Mouse (Mus musculus) gonadal fat pad, adult 2 months (tissue): Measurements from ENCODE around the gene Nr2f2. TPM values are rescaled to one million over a fixed set of nuclear protein-coding genes. Genes with fewer than 3 reads are reported as not detected.

Experiments
- DNase-seq: peaks from one replicate; pipeline ENCODE4 v3.0.0-alpha.2; 2012; ENCODE audit warnings: low read depth
- polyA plus RNA-seq: library from polyadenylated mRNA; depleted of rRNA; stranded (reverse); fragments of >200 nt; gene quantifications from 2 replicates; pipeline ENCODE4 v1.2.3, GENCODE M21; 2012; rRNA removed

The Nr2f2 gene
- 113 and 116 TPM in 2 replicates for polyA plus RNA-seq

DNA sequence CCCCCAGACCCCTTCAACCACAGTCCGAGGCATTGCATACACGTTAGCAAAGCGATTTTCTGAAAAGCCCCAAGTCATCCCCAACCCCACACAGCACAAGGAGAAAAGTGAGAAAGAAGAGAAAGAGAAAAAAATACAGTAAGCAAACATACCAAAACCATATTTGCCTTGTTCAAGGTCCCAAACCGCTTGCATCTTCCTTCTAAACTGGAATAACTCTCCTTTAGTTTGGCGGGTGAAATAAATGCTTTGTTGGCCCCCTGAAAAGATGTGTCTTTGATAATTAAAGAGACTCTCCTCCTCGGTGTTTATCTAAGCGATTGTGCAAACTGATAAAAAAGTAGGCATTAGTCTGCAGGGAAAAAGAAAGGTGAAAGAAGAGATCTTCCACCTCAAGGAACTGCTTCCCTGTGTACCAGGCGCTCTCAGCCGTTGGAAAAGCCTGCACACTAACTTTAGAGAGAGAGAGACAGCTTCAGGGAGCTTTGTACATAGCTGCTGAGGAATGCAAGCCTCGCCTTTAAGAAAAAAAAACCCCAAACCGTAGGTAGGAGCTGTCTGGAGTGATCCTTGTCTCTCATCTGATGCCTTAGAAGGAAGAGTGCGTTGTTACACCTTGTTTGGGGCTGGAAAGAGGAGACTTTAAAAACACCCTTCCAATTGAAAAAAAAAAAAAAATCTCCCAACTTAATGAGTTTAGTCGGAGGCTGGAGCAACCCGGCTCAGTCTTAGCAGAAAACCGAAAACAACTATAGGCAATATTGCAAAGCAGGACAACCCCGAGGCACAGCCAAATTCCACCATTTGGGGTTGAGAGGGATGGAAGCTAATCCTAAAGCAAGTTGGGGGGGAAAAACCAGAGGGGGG lies at the start of gene Nr2f2:
Gene Nr2f2, minus strand, starts transcription at position 795 of the 867 bp plus-strand sequence.
- DNase-seq = no peak

DNA sequence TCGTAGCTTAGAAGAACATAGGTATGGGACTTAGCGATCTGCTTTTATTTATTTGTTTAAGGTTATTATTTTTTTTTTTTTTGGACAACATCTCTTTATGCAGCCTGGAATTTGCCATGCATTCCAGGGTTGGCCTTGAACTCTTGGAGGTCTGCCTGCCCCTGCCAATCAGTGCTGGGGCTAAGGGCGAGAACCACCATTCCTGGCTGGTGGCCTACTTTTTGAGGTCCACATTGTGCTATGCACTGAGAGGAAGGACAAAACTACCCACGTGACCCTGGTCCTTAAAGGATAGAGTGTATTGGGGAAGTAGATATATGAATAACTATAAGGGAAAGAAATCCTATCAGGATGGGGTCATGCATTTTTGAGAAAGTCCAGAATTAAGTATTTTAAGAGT lies 47.9 kb upstream of the Nr2f2 start:
- DNase-seq = no peak

DNA sequence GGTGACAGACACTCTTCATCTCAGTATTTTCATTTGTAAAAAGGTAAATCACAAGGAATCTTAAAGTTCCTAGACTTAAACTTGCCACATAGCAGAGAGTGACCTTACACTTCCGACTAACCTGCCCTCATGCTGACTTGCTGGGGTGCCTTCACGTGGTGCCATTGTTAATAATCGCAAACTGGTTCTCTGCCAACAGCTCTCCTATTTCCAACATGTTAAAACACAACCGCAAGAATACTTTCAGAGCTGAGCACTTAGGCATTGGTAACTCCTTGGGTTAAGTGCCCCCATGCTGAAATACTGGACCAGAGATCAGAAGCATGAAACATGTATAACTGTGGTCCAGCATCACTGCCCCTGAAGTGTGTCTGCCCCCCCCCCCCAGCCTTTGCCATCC lies 47.1 kb upstream of the Nr2f2 start:
- no peak for DNase-seq

DNA sequence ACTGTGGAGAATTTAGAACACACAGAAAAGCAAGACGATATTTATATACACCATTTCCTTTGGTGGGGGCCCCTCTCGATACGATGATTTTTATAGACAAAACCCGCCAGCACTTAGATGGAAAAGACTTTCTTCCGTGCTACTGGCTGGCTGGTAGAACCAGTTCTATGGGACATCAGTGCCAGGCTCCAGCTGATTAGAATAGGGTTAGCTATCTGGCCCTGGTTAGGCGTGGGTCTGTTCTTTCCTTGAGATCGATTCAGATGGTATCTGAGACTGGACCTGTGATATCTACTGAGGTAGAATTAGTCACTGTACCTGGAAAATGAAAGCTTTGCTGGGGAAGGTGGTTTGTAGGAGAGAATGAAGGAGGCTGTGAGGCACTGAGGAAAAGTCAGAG lies 46.4 kb upstream of the Nr2f2 start:
- DNase-seq = no peak

DNA sequence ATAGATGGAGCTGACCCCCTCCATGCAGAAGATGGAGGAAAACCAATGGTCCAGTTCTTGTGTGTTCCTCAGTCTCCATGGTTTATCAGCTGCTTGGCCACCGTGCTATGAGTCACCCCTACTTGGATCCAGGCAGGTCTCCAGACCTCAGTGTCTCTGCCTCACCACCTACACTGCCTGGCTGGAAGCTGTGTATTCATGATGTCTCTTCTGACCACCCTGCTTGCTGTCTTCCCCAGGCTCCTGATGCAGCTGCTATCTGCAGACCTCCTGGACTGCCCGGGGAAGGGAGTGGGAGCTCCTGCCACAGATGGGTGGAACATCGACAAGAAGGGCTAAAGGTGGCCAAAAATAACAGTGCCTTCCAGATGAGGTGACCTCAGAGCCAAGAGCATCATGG lies 43.8 kb upstream of the Nr2f2 start:
- DNase-seq = no peak

DNA sequence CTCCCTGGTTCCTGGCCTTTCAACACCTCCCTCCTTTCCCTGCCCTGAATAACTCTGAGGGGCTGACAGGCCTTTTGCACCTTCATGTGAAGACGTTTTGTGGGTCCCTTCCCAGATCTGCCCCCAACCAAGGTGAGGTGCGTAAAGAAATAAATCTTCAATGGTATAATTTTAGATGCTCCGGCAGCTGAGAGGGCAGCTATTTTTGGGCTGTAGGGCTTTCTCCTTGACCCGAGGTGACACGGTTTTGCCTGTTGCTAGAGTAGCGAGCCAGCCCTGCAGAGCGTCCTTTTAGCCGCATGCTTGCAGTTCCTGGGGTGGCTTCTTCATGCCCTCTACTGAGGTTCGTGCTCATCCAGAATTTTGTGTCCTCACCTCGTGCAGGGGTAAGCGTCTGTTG lies 43.4 kb upstream of the Nr2f2 start:
- DNase-seq = no peak

DNA sequence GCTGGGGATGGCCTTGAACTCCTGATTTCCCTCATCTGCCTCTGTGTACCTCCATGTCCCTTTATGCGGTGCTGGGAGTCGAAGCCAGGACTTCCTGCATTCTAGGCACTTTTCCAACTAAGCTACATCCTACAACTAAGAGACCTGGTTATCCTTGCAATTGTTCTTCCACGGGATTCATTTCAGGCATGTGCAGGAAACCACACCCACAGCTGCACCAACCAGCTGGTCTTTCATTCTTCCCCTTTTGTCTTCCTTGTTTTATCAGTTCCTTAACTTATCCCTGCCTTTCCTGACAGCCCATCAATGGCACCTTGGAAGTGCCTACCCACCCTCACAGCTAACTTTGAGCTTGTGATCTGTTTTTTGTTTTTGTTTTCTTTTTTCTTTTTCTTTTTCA lies 42.3 kb upstream of the Nr2f2 start:
- DNase-seq = no peak

DNA sequence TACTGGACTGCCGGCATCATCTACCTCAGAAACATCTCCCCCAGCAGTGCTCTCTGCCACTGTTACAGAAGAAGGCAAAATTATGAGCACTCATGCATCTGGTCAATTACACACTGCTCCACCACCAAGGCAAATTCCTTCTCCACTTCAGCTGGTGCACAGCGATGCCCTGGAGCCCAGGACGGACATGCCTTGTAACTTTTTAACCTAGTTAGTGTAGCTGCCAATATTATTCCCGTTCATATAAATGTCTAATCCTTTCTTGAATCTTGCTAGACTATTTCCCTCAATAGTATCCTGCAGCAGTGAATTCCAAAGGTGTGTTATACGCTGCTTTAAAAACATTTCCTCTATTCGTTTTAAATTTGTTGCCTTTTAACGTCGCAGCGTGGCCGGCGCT lies 40.6 kb upstream of the Nr2f2 start:
- DNase-seq = no peak

DNA sequence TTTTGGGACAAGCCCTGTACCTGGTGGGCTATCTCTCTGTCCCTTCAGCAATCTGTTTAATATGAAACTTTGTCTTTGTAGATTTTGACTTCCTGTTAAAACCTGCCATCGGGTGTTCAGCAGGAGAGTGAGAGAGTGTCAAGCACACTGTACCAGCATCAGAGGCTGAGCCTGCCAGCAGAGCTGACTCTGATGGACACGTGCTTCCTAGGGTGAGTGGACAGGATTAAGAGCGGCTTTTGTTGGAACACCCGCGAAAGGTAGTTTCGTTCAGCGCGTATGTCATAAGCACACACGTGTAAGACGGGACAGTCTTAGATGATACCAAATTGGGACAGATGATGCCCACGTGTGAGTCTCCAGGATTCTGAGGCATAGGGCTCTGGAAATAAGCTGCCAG lies 40.0 kb upstream of the Nr2f2 start:
- DNase-seq = no peak

DNA sequence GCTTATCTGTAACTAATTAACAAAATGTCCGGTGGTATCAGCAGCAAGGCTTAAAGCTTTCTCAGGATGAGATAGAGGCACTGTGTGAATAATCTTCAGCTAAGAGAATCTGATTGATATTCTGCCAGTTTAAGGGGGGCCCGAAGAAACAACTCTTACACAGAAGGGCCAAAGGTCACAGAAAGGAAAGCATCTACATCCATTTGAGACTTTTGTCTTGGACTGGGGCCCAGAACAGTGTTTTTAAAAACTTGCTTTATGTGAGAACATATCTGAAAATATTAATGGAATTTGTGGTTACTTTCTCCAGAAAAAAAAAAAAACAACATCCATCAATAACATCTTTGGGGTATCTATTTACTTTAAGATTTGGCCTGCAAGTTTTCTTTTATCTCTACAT lies 38.9 kb upstream of the Nr2f2 start:
- DNase-seq = no peak

DNA sequence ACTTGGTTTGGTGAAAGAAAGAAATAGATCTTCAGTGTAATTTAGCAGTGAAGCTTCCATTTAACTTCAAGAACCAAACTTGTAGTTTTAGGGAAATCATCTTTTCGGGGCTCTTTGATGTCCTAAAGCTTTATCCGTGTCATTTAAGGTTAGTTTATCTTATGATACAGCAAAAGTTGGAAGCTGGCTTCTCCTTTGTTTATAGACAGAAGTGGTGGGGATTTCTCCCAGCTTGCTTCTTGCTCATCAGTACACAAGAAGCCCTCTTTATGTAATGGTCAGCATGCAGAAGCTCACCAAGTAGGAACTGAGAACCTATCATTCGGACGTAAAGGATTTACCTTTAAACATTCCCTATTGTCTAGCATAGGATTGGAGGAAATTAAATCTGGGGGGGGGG lies 16.3 kb upstream of the Nr2f2 start:
- DNase-seq = no peak

DNA sequence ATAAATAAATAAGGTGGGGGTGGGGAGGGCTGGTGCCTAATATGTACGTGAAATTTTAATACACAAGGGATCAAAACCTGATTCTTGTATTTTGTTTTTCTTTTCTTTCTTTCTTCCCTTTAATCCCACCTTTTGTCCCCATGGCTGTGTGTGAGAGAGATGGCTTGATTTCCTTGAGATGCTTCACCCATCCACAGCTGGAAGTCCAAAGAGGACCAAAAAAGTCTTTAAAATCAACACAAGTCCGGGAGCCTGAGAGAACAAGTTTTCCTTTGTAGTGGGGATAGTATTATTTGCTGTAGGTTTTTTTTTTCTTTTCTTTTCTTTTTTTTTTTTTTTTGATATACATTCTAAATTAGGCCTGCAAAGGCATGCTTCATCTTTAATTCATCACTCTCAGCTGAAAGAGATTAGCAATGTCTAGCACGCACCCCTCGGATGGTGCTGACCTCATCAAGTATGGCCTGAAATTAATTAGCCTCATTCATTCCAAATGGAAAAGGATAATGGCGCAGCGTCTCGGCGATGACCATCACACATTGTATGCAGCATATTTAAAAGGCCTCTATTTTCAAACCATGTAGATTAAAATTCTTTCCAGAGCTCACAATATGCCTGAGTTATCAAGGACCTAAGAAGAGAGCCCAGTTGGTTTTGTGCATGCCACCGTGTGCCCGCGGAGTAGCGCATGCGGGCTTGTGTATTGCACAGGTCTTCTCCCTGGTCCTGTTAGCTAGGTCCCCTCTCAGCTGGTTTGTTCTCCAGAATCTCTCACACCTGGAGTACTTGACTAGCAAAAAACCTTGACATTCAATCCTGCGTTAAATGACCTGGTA lies 15.1 kb upstream of the Nr2f2 start:
- no peak for DNase-seq

DNA sequence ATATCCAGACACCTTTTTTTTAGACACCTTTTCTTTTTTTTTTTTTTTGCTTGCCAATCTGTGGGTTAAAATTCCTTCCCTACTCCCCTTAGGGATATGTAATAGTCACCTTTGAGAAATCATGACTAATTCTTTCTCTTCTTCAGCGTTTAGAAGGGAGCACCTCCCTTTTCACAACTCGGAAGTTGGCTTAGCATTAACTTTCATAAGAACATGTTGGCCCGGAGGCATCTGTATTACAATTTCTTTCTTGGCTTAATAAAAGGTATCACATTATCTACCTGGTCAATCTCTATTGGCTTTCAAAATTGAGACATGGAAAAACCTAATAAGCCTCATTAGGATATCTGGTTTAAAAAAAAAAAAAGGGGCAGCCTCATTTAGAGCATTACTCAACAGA lies 14.4 kb upstream of the Nr2f2 start:
- DNase-seq = peak; percentile 84

DNA sequence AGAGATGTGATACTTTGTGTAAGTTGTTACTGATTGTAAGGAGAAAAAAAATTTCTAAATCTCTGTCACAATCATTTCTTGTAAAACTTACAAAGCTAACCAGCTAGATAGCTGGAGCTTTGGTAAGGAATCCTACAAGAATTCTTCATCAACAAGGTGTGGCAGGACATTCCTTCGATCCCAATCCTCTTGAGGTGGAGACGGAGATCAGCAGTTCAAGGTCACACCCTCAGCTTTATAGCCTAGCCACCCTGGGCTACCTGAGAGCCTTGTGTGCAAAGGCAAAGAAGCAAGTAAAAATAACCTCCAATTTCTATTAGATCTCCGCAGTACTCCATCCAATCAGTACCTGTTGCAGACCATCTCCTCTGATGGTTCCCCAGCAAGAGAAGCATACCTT lies 13.7 kb upstream of the Nr2f2 start:
- DNase-seq = no peak

DNA sequence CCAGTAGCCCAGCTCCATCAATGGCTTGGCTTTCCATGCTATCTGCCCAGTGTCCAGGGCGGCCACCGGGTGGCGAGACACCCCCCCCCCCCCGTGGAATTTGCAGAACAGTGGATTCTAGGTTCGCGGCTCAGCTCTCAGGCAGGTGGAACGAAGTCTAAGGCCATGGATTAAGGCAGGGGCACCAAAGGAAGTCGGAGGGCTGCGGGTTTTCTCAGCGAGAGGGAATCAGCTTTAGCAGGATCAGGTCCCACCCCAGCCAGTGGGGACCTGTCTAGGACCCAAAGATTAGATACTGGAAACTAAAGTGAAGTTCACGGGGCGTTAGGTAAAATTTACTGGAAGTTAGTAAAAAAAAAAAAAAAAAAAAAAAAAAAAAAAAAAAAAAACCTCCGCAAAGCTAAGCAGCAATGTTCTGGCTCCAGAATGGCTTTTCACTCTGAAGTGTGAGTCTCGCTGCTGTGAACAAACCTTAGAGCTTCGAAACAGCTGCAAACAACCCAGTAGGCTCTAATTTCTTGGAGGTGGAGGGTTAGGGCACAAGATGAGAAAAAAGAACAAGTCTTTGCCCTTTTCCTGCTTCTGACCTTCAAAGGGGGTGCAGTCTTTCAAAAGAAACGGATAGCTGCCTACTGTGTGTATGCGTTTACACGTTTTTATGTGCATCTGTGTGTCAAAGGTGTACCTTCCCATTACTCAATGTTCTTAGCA lies 4.2 kb upstream of the Nr2f2 start:
- DNase-seq = no peak

DNA sequence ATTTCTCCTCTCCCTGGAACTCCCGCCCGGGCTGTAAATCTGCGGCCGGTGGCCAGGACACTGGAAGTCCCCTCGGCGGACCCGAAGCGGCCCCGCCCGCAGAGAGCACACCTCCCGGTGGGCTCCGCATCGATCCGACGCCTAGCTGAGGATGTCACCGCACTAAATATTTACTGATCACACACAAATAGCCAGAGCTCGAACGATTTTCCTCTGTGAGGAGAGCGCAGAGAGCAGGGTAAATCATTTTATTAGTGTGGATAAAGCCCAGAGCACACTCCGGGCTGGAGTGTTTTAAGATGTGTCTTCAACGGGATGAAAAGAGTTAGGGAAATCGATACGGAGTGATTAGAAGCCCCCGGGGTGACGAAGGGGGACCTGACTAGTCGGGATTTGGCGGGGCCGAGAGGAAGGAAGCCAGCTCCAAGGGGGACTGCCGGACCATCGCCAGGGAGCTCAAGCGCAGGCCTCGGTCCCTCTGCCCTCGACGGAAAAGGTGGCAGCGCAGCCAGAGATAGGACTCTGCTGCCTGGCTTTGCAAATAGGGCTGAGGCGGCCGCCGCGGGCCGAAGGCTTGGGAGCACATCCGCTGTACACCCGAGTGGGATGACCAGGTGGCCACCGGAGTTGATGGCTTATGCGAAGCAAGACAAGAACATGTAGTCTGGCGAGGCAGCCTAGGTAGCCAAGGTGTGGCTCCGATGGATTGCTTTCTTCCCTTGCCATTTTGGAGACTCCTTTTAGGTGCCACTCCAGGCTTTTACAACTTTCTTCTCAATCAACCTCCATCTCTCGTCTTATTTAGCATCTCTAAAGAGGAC lies 3.4 kb upstream of the Nr2f2 start:
- no peak for DNase-seq

DNA sequence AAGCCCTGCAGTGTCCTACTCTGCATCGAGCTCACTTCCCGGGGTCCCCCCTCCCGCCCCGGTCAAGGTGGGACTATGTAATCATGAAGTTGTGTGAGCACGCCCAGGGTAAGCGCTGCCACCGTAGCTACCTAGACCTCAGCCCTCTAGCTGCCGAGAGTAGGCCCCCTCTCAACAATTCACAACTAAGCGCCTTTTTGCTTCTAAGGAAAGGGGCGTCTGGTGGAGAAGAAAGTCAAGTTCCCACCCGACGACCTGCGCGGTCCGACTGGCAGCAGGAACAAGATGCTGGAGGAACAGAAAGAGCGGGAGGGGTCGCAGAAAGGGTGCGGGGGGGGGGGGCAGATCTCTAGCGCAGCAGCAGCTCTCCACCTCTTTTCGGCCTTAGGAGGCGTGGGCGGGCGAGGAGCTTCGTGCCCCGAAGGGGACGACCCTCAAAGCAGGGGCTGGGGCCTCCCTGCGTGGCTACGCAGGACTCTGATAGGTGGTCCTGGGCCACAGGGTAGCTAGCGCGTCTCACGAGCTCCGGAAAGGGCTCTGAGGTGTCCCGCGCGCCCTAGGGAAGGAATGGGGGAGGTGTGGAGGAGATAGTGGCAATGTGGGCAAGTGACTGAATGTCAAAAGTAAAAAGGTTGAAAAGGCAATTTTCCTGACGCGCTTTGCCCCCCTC lies 2.7 kb upstream of the Nr2f2 start:
- DNase-seq = no peak

DNA sequence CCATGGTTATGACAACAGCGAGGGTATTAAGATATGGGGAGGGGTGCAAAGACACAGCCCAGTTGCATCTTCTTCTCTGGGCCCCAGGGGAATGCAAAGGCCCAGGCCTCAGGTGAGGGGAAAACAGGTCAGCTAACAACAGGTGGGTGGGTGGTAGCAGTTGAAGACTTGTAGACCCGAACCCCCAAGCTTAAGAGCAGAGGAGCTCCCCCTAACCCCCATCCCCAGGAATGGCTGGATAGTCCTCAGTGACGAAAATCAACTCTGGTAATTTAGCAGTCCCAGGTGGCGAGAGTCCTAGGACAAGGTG lies 2.2 kb upstream of the Nr2f2 start:
- DNase-seq = no peak

DNA sequence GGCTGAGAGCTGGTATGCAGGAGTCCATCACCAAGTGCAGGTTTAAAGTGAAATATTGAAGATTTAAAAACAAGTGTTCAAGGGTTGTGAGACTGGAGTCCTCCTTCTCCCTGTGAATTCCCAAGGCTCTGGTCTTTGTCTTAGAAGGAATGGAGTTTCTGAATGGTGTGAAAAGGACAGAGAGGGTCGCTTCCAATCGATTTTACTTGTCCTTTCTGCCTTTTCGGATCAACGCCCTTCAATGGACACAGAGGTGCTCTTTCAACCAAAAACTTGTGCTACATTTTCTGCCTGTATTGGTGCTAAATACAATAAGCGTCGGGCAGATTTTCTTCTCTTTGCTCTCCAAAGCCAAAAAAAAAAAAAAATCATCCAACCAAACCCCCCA lies 1.7 kb upstream of the Nr2f2 start:
- DNase-seq = no peak

DNA sequence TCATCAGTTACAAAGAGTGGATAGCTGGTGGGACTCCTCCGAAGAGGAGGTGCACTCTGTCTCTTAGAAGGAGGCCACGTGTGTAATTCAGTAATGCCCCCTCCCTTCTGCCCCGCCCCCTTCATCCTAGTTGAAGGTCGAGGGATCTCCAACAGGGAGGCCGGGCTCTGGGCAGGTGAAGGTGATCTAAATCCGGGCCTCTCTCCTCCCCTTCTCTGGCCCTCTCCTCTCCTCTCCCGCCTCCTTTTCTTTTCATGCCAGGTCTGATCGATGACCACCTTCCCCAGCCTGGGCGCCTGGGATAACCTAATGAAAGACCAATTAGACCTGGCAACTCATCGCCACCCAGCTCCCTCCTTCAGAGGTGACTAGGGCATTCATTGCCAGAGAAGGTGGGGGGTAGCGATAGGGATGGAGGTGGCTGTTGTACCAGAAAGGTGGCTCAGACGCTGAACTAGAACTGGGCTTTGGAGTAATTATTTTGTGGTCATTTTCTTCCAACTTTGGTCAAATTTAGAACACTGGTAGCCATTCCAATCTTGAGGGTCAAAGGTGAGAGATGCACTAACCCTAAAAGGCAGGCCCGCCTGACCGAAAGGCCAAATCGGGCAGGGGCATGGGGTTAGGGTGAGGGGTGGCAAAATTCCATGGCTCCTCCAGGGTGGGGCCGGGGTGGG lies 1.2 kb upstream of the Nr2f2 start:
- no peak for DNase-seq

DNA sequence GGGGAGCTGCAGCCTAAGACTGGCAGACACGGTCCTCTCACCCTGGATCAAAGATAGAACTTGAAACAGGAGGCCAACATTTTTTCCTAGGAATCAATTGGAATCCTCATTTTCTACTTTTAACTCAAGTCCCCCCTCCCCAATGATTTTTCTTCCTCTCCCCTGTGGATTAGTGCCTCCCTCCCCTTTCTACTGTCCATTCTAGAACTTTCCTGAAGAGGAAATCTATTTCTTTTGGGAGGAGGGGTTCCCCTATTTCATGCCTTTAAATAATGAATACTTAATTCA lies 217 bp upstream of the Nr2f2 start:
- DNase-seq = no peak
